Mouse (Mus musculus) T-helper 2 cell (primary cell): ENCODE measurements at regions not wholly inside any gene's neighbourhood (a gene's known extent, or its start where the extent isn't known, plus 50 kb on each side); places are given as distances from the start of the nearest gene placed in this dataset.
"Not testable (repeated sequence)": the region's sequence is repeated elsewhere in the genome, so short reads cannot be mapped to it uniquely, and the experiment has no call there.

Experiments used
- in situ Hi-C: fragments of 300-600 bp; cut with MboI, MseI; formaldehyde crosslinking; loops from one replicate; pipeline ENCODE4 v1.15.1; 2025; ENCODE audit warnings: high pct_unique_total_duplicates

- in situ Hi-C loops: no loop called here
These were observed 83.7 kb upstream of the Zfp804b start for GRCm38 (mm10) chr5:7428291-7428690.

- in situ Hi-C loops: no loop called here
These were observed 91.9 kb upstream of the Zfp804b start for GRCm38 (mm10) chr5:7436461-7436860.

- in situ Hi-C loops: no loop called here
These were observed 103.4 kb upstream of the Zfp804b start for GRCm38 (mm10) chr5:7448001-7448400.

- in situ Hi-C loops: no loop called here
These were observed 110.3 kb upstream of the Zfp804b start for GRCm38 (mm10) chr5:7454896-7455295.

- in situ Hi-C loops: no loop called here
These were observed 112.5 kb upstream of the Zfp804b start for GRCm38 (mm10) chr5:7457102-7457501.

GRCm38 (mm10) chr5:7489150-7489549 lies 144.6 kb upstream of the Zfp804b start:
- in situ Hi-C loops: no loop called here

GRCm38 (mm10) chr5:7489602-7490001 lies 145.0 kb upstream of the Zfp804b start:
- in situ Hi-C loops: no loop called here

GRCm38 (mm10) chr5:7517520-7518181 lies 173.1 kb upstream of the Zfp804b start:
- in situ Hi-C loops: no loop called here

GRCm38 (mm10) chr5:7532686-7533199 lies 188.2 kb upstream of the Zfp804b start:
- in situ Hi-C loops: no loop called here

GRCm38 (mm10) chr5:7539812-7540645 lies 195.5 kb upstream of the Zfp804b start:
- in situ Hi-C loops: no loop called here

GRCm38 (mm10) chr5:7540646-7541038 lies 196.1 kb upstream of the Zfp804b start:
- in situ Hi-C loops: no loop called here

- in situ Hi-C loops: no loop called here
These were observed 199.3 kb upstream of the Zfp804b start for GRCm38 (mm10) chr5:7543857-7544256.

- in situ Hi-C loops: no loop called here
These were observed 235.9 kb upstream of the Zfp804b start for GRCm38 (mm10) chr5:7580413-7580812.

- in situ Hi-C loops: no loop called here
These were observed 242.0 kb upstream of the Zfp804b start for GRCm38 (mm10) chr5:7586547-7586946.

- in situ Hi-C loops: no loop called here
These were observed 255.9 kb upstream of the Zfp804b start for GRCm38 (mm10) chr5:7600418-7600817.

GRCm38 (mm10) chr5:7607517-7607916 lies 263.0 kb upstream of the Zfp804b start:
- in situ Hi-C loops: no loop called here

GRCm38 (mm10) chr5:7607924-7608323 lies 263.4 kb upstream of the Zfp804b start:
- in situ Hi-C loops: no loop called here

GRCm38 (mm10) chr5:7655280-7655679 lies 305.0 kb upstream of the Steap4 start:
- in situ Hi-C loops: no loop called here

GRCm38 (mm10) chr5:7701776-7702175 lies 258.5 kb upstream of the Steap4 start:
- in situ Hi-C loops: no loop called here

GRCm38 (mm10) chr5:7719557-7719956 lies 240.7 kb upstream of the Steap4 start:
- in situ Hi-C loops: no loop called here

- in situ Hi-C loops: no loop called here
These were observed 240.2 kb upstream of the Steap4 start for GRCm38 (mm10) chr5:7720061-7720460.

GRCm38 (mm10) chr5:7720688-7721087 lies 239.6 kb upstream of the Steap4 start:
- in situ Hi-C loops: no loop called here

GRCm38 (mm10) chr5:7732566-7732965 lies 227.7 kb upstream of the Steap4 start:
- in situ Hi-C loops: not testable (repeated sequence)
